Mouse (Mus musculus): ENCODE results near the gene P3h3. TPM values are rescaled to one million over a fixed set of nuclear protein-coding genes. Genes with fewer than 3 reads are reported as not detected.

The P3h3 gene
- not detected for polyA plus RNA-seq (2014; fragmentation: Illumina TruSeq; extraction: RNeasy Lipid Tissue Mini Kit (QIAGEN cat#74804); ENCODE audit: low read depth, low replicate concordance)

GRCm38 (mm10) chr6:124856916-124857839, at the start of gene P3h3:
Gene P3h3 (minus strand): TSS chr6:124857752.

GRCm38 (mm10) chr6:124887986-124888385, 30.4 kb upstream of the P3h3 start, which contains the start of gene Cd4:
Gene Cd4 (minus strand): TSS chr6:124888221.

GRCm38 (mm10) chr6:124863658-124864298, 6.2 kb upstream of the P3h3 start, which contains the start of gene Gpr162:
Gene Gpr162 (minus strand): TSS chr6:124863983.

GRCm38 (mm10) chr6:124840241-124841167, 17.0 kb downstream of the P3h3 start, which contains the start of gene Gnb3:
Gene Gnb3 (minus strand): TSS chr6:124840275.

GRCm38 (mm10) chr6:124828868-124829798, 28.4 kb downstream of the P3h3 start, which contains the start of the genes Usp5 and Cdca3:
Gene Usp5 (minus strand): TSS chr6:124829484.
Gene Cdca3 (plus strand): TSS chr6:124829547.

GRCm38 (mm10) chr6:124813933-124814332, 43.6 kb downstream of the P3h3 start, which contains the start of gene Tpi1:
Gene Tpi1 (minus strand): TSS chr6:124814296.

GRCm38 (mm10) chr6:124808358-124809012, 49.1 kb downstream of the P3h3 start, which contains the start of gene Spsb2:
Gene Spsb2 (plus strand): TSS chr6:124808661.

Other genes starting within 250 kb of the P3h3 start
- gene C1s2, start 221.7 kb downstream of the P3h3 start, polyA plus RNA-seq (2014; fragmentation: Illumina TruSeq; extraction: RNeasy Lipid Tissue Mini Kit (QIAGEN cat#74804); ENCODE audit: low read depth, low replicate concordance) = 0.87 TPM
- 102 TPM for gene Lpcat3, start 194.7 kb downstream of the P3h3 start, polyA plus RNA-seq (2014; fragmentation: Illumina TruSeq; extraction: RNeasy Lipid Tissue Mini Kit (QIAGEN cat#74804); ENCODE audit: low read depth, low replicate concordance)
- gene Emg1, start 145.6 kb downstream of the P3h3 start, polyA plus RNA-seq (2014; fragmentation: Illumina TruSeq; extraction: RNeasy Lipid Tissue Mini Kit (QIAGEN cat#74804); ENCODE audit: low read depth, low replicate concordance) = 15.1 TPM
- 13.8 TPM for gene Phb2, start 145.4 kb downstream of the P3h3 start, polyA plus RNA-seq (2014; fragmentation: Illumina TruSeq; extraction: RNeasy Lipid Tissue Mini Kit (QIAGEN cat#74804); ENCODE audit: low read depth, low replicate concordance)
- gene Ptpn6, start 119.0 kb downstream of the P3h3 start, polyA plus RNA-seq (2014; fragmentation: Illumina TruSeq; extraction: RNeasy Lipid Tissue Mini Kit (QIAGEN cat#74804); ENCODE audit: low read depth, low replicate concordance) = 0.21 TPM
- 9.6 TPM for gene Grcc10, start 116.4 kb downstream of the P3h3 start, polyA plus RNA-seq (2014; fragmentation: Illumina TruSeq; extraction: RNeasy Lipid Tissue Mini Kit (QIAGEN cat#74804); ENCODE audit: low read depth, low replicate concordance)
- gene Gm45234, start 101.7 kb downstream of the P3h3 start, polyA plus RNA-seq (2014; fragmentation: Illumina TruSeq; extraction: RNeasy Lipid Tissue Mini Kit (QIAGEN cat#74804); ENCODE audit: low read depth, low replicate concordance) = not detected
- 0.17 TPM for gene Atn1, start 101.2 kb downstream of the P3h3 start, polyA plus RNA-seq (2014; fragmentation: Illumina TruSeq; extraction: RNeasy Lipid Tissue Mini Kit (QIAGEN cat#74804); ENCODE audit: low read depth, low replicate concordance)
- 0.08 TPM for gene Eno2, start 88.1 kb downstream of the P3h3 start, polyA plus RNA-seq (2014; fragmentation: Illumina TruSeq; extraction: RNeasy Lipid Tissue Mini Kit (QIAGEN cat#74804); ENCODE audit: low read depth, low replicate concordance)
- 112 TPM for gene Lrrc23, start 78.0 kb downstream of the P3h3 start, polyA plus RNA-seq (2014; fragmentation: Illumina TruSeq; extraction: RNeasy Lipid Tissue Mini Kit (QIAGEN cat#74804); ENCODE audit: low read depth, low replicate concordance)
- gene Spsb2, start 49.1 kb downstream of the P3h3 start, polyA plus RNA-seq (2014; fragmentation: Illumina TruSeq; extraction: RNeasy Lipid Tissue Mini Kit (QIAGEN cat#74804); ENCODE audit: low read depth, low replicate concordance) = 0.45 TPM
- gene Tpi1, start 43.5 kb downstream of the P3h3 start, polyA plus RNA-seq (2014; fragmentation: Illumina TruSeq; extraction: RNeasy Lipid Tissue Mini Kit (QIAGEN cat#74804); ENCODE audit: low read depth, low replicate concordance) = 41.8 TPM
- 18.4 TPM for gene Usp5, start 28.3 kb downstream of the P3h3 start, polyA plus RNA-seq (2014; fragmentation: Illumina TruSeq; extraction: RNeasy Lipid Tissue Mini Kit (QIAGEN cat#74804); ENCODE audit: low read depth, low replicate concordance)
- 62.1 TPM for gene Cdca3, start 28.2 kb downstream of the P3h3 start, polyA plus RNA-seq (2014; fragmentation: Illumina TruSeq; extraction: RNeasy Lipid Tissue Mini Kit (QIAGEN cat#74804); ENCODE audit: low read depth, low replicate concordance)
- gene Gnb3, start 17.5 kb downstream of the P3h3 start, polyA plus RNA-seq (2014; fragmentation: Illumina TruSeq; extraction: RNeasy Lipid Tissue Mini Kit (QIAGEN cat#74804); ENCODE audit: low read depth, low replicate concordance) = not detected
- 0.39 TPM for gene Gpr162, start 6.2 kb upstream of the P3h3 start, polyA plus RNA-seq (2014; fragmentation: Illumina TruSeq; extraction: RNeasy Lipid Tissue Mini Kit (QIAGEN cat#74804); ENCODE audit: low read depth, low replicate concordance)
- gene Cd4, start 30.5 kb upstream of the P3h3 start, polyA plus RNA-seq (2014; fragmentation: Illumina TruSeq; extraction: RNeasy Lipid Tissue Mini Kit (QIAGEN cat#74804); ENCODE audit: low read depth, low replicate concordance) = 0.28 TPM
- gene Lag3, start 54.0 kb upstream of the P3h3 start, polyA plus RNA-seq (2014; fragmentation: Illumina TruSeq; extraction: RNeasy Lipid Tissue Mini Kit (QIAGEN cat#74804); ENCODE audit: low read depth, low replicate concordance) = not detected
- gene Ptms, start 62.4 kb upstream of the P3h3 start, polyA plus RNA-seq (2014; fragmentation: Illumina TruSeq; extraction: RNeasy Lipid Tissue Mini Kit (QIAGEN cat#74804); ENCODE audit: low read depth, low replicate concordance) = 19.0 TPM
- gene Mlf2, start 73.6 kb upstream of the P3h3 start, polyA plus RNA-seq (2014; fragmentation: Illumina TruSeq; extraction: RNeasy Lipid Tissue Mini Kit (QIAGEN cat#74804); ENCODE audit: low read depth, low replicate concordance) = 2.7 TPM
- 36.9 TPM for gene Cops7a, start 107.8 kb upstream of the P3h3 start, polyA plus RNA-seq (2014; fragmentation: Illumina TruSeq; extraction: RNeasy Lipid Tissue Mini Kit (QIAGEN cat#74804); ENCODE audit: low read depth, low replicate concordance)
- gene Pianp, start 138.9 kb upstream of the P3h3 start, polyA plus RNA-seq (2014; fragmentation: Illumina TruSeq; extraction: RNeasy Lipid Tissue Mini Kit (QIAGEN cat#74804); ENCODE audit: low read depth, low replicate concordance) = not detected
- 25.2 TPM for gene Zfp384, start 151.4 kb upstream of the P3h3 start, polyA plus RNA-seq (2014; fragmentation: Illumina TruSeq; extraction: RNeasy Lipid Tissue Mini Kit (QIAGEN cat#74804); ENCODE audit: low read depth, low replicate concordance)
- 3.7 TPM for gene Ing4, start 182.0 kb upstream of the P3h3 start, polyA plus RNA-seq (2014; fragmentation: Illumina TruSeq; extraction: RNeasy Lipid Tissue Mini Kit (QIAGEN cat#74804); ENCODE audit: low read depth, low replicate concordance)
- gene Acrbp, start 191.9 kb upstream of the P3h3 start, polyA plus RNA-seq (2014; fragmentation: Illumina TruSeq; extraction: RNeasy Lipid Tissue Mini Kit (QIAGEN cat#74804); ENCODE audit: low read depth, low replicate concordance) = 113 TPM
- gene Lpar5, start 210.2 kb upstream of the P3h3 start, polyA plus RNA-seq (2014; fragmentation: Illumina TruSeq; extraction: RNeasy Lipid Tissue Mini Kit (QIAGEN cat#74804); ENCODE audit: low read depth, low replicate concordance) = not detected
- 85.2 TPM for gene Chd4, start 238.2 kb upstream of the P3h3 start, polyA plus RNA-seq (2014; fragmentation: Illumina TruSeq; extraction: RNeasy Lipid Tissue Mini Kit (QIAGEN cat#74804); ENCODE audit: low read depth, low replicate concordance)